Mouse (Mus musculus): Measurements from ENCODE around the gene Dhx16. TPM values are rescaled to one million over a fixed set of nuclear protein-coding genes. Genes with fewer than 3 reads are reported as not detected.

Gene Dhx16
- polyA plus RNA-seq (2014; fragmentation: Illumina TruSeq; extraction: RNeasy Lipid Tissue Mini Kit (QIAGEN cat#74804); ENCODE audit: low read depth, low replicate concordance) = 35.4 TPM

DNA sequence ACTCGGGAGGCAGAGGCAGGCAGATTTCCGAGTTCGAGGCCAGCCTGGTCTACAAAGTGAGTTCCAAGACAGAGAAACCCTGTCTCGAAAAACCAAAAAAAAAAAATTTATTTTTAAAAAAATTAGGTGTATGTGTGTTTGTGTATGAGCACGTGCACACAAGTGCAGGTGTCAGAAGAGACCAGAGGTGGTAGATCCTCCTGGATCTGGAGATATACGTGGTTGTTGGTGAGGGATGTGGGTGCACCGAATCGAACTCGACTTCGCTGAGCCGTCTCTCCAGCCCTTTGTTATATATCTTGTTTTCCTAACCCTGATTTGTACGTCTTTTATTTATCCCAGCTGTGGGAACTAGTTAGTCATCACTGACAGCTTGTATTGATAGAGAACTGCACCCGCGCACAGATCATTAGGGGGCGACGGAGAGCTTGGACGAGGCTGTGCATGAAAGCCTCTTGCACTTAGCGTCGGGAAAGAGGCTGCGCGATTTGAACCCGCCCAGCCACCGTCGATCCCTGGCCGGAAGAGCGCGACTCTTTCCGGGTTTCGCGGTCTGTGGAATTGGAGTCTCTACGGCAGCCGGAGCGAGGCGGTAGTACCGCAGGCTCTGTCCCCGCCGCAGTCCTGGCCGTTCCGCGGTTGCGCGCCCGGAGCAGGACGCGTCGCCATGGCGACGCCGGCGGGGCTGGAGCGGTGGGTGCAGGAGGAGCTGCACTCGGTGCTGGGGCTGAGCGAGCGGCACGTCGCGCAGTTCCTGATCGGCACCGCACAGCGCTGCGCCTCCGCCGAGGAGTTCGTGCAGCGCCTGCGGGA, at the start of gene Dhx16:
Dhx16 (plus strand) TSS at position 575 of the 813 bp plus-strand sequence.

GRCm38 (mm10) chr17:35838122-35838544, 41.5 kb upstream of the Dhx16 start, which contains the start of gene Tubb5:
Gene Tubb5 (minus strand): TSS chr17:35838306.

DNA sequence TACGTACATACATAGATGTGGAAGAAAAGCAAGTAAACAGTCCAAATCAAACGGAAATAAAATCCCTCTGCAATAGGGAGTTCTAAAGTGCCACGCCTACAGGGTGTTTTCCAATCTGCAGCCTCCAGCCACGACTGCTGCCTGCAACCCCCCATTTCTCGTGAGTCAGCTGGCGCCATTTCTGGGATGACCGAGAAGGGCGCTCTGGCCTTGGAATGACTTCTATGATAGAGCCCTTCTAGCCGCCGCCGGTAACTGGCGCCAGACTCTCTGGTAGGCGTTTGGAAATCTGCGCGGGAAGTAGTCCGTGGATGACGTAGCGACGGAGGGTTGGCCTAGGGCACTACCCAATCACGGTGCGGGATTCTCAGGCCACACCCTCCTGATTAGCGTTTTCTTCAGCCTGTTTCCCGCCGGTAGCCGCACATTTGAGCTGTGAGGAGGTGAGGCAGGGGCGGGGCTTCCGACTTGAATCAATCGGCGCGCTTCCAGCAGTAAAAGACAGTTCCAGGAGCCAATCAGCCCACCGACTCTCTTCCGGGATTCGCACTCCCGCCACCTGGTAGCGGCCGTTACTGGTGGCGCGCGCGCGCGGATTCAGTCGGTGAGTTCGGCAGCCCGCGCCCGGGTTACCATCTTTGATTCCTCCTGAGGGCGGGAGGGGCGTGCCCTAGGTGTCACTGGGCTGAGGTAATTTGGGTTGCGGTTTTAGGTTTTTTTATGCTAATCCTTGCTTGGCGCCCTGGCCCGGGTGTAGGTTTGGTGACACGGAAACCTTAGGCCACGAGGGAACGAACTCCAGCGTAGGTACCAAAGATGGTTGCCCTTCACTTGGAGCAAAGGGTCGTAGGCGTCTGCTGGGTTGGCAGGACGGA, 38.3 kb upstream of the Dhx16 start, which contains the start of gene Mdc1:
Mdc1 (plus strand) TSS at position 440 of the 875 bp plus-strand sequence.

DNA sequence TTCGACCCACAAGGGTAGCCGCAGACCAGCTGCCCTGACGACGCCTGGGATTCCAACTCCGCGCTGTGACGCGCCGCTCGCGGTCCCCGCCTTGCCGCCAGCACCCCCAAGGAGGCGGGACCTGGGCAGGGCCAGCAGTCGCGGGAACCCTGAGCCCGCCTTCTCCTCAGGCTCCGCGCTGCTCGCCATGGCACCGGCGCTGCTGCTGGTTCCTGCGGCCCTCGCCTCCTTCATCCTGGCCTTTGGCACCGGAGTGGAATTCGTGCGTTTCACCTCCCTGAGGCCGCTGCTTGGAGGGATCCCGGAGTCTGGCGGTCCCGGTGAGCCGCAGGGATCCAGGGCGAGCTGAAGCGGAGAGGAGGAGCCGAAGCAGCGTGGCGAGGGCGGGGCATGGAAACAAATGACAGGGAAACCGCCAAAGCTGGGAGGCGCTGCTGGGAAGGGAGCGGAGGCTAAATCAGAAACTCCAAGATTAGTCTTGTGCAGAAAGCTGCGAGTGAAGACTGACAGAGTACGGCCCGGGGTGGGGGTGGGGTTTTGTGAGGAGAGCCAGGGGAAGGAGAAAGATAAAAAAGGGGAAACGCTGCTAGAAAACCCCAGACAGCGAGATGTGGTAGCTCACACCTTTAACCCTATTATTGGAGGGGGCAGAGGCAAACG, 18.3 kb upstream of the Dhx16 start, which contains the start of gene Nrm:
Nrm (plus strand) TSS at position 121 of the 660 bp plus-strand sequence.

GRCm38 (mm10) chr17:35865481-35866280, 13.9 kb upstream of the Dhx16 start, which contains the start of gene Ppp1r18:
Gene Ppp1r18 (plus strand): TSS chr17:35865593.

GRCm38 (mm10) chr17:35896781-35897643, 17.4 kb downstream of the Dhx16 start, which contains the start of gene 2310061I04Rik:
Gene 2310061I04Rik (minus strand): TSS chr17:35897431.

GRCm38 (mm10) chr17:35909919-35910369, 30.3 kb downstream of the Dhx16 start, which contains the start of gene Atat1:
Gene Atat1 (minus strand): TSS chr17:35910075.

GRCm38 (mm10) chr17:35916297-35917142, 36.9 kb downstream of the Dhx16 start, which contains the start of the genes Mrps18b and Ppp1r10:
Gene Mrps18b (minus strand): TSS chr17:35916389.
Gene Ppp1r10 (plus strand): TSS chr17:35916434.

Other genes starting within 250 kb of the Dhx16 start
- not detected for gene Mucl3, start 236.1 kb upstream of the Dhx16 start, polyA plus RNA-seq (2014; fragmentation: Illumina TruSeq; extraction: RNeasy Lipid Tissue Mini Kit (QIAGEN cat#74804); ENCODE audit: low read depth, low replicate concordance)
- 18.8 TPM for gene Vars2, start 212.2 kb upstream of the Dhx16 start, polyA plus RNA-seq (2014; fragmentation: Illumina TruSeq; extraction: RNeasy Lipid Tissue Mini Kit (QIAGEN cat#74804); ENCODE audit: low read depth, low replicate concordance)
- gene Gtf2h4, start 206.1 kb upstream of the Dhx16 start, polyA plus RNA-seq (2014; fragmentation: Illumina TruSeq; extraction: RNeasy Lipid Tissue Mini Kit (QIAGEN cat#74804); ENCODE audit: low read depth, low replicate concordance) = 17.7 TPM
- 21.4 TPM for gene Ddr1, start 175.2 kb upstream of the Dhx16 start, polyA plus RNA-seq (2014; fragmentation: Illumina TruSeq; extraction: RNeasy Lipid Tissue Mini Kit (QIAGEN cat#74804); ENCODE audit: low read depth, low replicate concordance)
- 49.8 TPM for gene Ier3, start 58.1 kb upstream of the Dhx16 start, polyA plus RNA-seq (2014; fragmentation: Illumina TruSeq; extraction: RNeasy Lipid Tissue Mini Kit (QIAGEN cat#74804); ENCODE audit: low read depth, low replicate concordance)
- gene Flot1, start 56.6 kb upstream of the Dhx16 start, polyA plus RNA-seq (2014; fragmentation: Illumina TruSeq; extraction: RNeasy Lipid Tissue Mini Kit (QIAGEN cat#74804); ENCODE audit: low read depth, low replicate concordance) = 165 TPM
- 61.0 TPM for gene Tubb5, start 41.5 kb upstream of the Dhx16 start, polyA plus RNA-seq (2014; fragmentation: Illumina TruSeq; extraction: RNeasy Lipid Tissue Mini Kit (QIAGEN cat#74804); ENCODE audit: low read depth, low replicate concordance)
- gene Mdc1, start 38.3 kb upstream of the Dhx16 start, polyA plus RNA-seq (2014; fragmentation: Illumina TruSeq; extraction: RNeasy Lipid Tissue Mini Kit (QIAGEN cat#74804); ENCODE audit: low read depth, low replicate concordance) = 11.2 TPM
- gene Nrm, start 18.5 kb upstream of the Dhx16 start, polyA plus RNA-seq (2014; fragmentation: Illumina TruSeq; extraction: RNeasy Lipid Tissue Mini Kit (QIAGEN cat#74804); ENCODE audit: low read depth, low replicate concordance) = 2.1 TPM
- gene Ppp1r18, start 14.2 kb upstream of the Dhx16 start, polyA plus RNA-seq (2014; fragmentation: Illumina TruSeq; extraction: RNeasy Lipid Tissue Mini Kit (QIAGEN cat#74804); ENCODE audit: low read depth, low replicate concordance) = 15.0 TPM
- 140 TPM for gene 2310061I04Rik, start 17.6 kb downstream of the Dhx16 start, polyA plus RNA-seq (2014; fragmentation: Illumina TruSeq; extraction: RNeasy Lipid Tissue Mini Kit (QIAGEN cat#74804); ENCODE audit: low read depth, low replicate concordance)
- gene Atat1, start 30.3 kb downstream of the Dhx16 start, polyA plus RNA-seq (2014; fragmentation: Illumina TruSeq; extraction: RNeasy Lipid Tissue Mini Kit (QIAGEN cat#74804); ENCODE audit: low read depth, low replicate concordance) = 9.7 TPM
- gene Mrps18b, start 36.6 kb downstream of the Dhx16 start, polyA plus RNA-seq (2014; fragmentation: Illumina TruSeq; extraction: RNeasy Lipid Tissue Mini Kit (QIAGEN cat#74804); ENCODE audit: low read depth, low replicate concordance) = 69.9 TPM
- gene Ppp1r10, start 36.6 kb downstream of the Dhx16 start, polyA plus RNA-seq (2014; fragmentation: Illumina TruSeq; extraction: RNeasy Lipid Tissue Mini Kit (QIAGEN cat#74804); ENCODE audit: low read depth, low replicate concordance) = 16.9 TPM
- 71.8 TPM for gene Abcf1, start 89.9 kb downstream of the Dhx16 start, polyA plus RNA-seq (2014; fragmentation: Illumina TruSeq; extraction: RNeasy Lipid Tissue Mini Kit (QIAGEN cat#74804); ENCODE audit: low read depth, low replicate concordance)
- 26.8 TPM for gene Gnl1, start 100.0 kb downstream of the Dhx16 start, polyA plus RNA-seq (2014; fragmentation: Illumina TruSeq; extraction: RNeasy Lipid Tissue Mini Kit (QIAGEN cat#74804); ENCODE audit: low read depth, low replicate concordance)
- 5.0 TPM for gene Prr3, start 100.4 kb downstream of the Dhx16 start, polyA plus RNA-seq (2014; fragmentation: Illumina TruSeq; extraction: RNeasy Lipid Tissue Mini Kit (QIAGEN cat#74804); ENCODE audit: low read depth, low replicate concordance)
- 7.0 TPM for gene H2-T24, start 140.7 kb downstream of the Dhx16 start, polyA plus RNA-seq (2014; fragmentation: Illumina TruSeq; extraction: RNeasy Lipid Tissue Mini Kit (QIAGEN cat#74804); ENCODE audit: low read depth, low replicate concordance)
- gene H2-T23, start 153.0 kb downstream of the Dhx16 start, polyA plus RNA-seq (2014; fragmentation: Illumina TruSeq; extraction: RNeasy Lipid Tissue Mini Kit (QIAGEN cat#74804); ENCODE audit: low read depth, low replicate concordance) = 36.4 TPM
- gene H2-T22, start 162.9 kb downstream of the Dhx16 start, polyA plus RNA-seq (2014; fragmentation: Illumina TruSeq; extraction: RNeasy Lipid Tissue Mini Kit (QIAGEN cat#74804); ENCODE audit: low read depth, low replicate concordance) = 22.8 TPM
- gene Gm6034, start 163.1 kb downstream of the Dhx16 start, polyA plus RNA-seq (2014; fragmentation: Illumina TruSeq; extraction: RNeasy Lipid Tissue Mini Kit (QIAGEN cat#74804); ENCODE audit: low read depth, low replicate concordance) = not detected
- gene Gm11127, start 178.6 kb downstream of the Dhx16 start, polyA plus RNA-seq (2014; fragmentation: Illumina TruSeq; extraction: RNeasy Lipid Tissue Mini Kit (QIAGEN cat#74804); ENCODE audit: low read depth, low replicate concordance) = not detected
- gene Gm19684, start 241.9 kb downstream of the Dhx16 start, polyA plus RNA-seq (2014; fragmentation: Illumina TruSeq; extraction: RNeasy Lipid Tissue Mini Kit (QIAGEN cat#74804); ENCODE audit: low read depth, low replicate concordance) = not detected
- not detected for gene Gm7030, start 249.6 kb downstream of the Dhx16 start, polyA plus RNA-seq (2014; fragmentation: Illumina TruSeq; extraction: RNeasy Lipid Tissue Mini Kit (QIAGEN cat#74804); ENCODE audit: low read depth, low replicate concordance)